In genomic region chr5:3342771-3343565, GRCm38 (mm10) we compare ENCODE assay signal across 8 mouse cellular contexts. TPM values are rescaled to one million over a fixed set of nuclear protein-coding genes. Genes with fewer than 3 reads are reported as not detected.
DNase-seq lines count a peak whose midpoint lies in the region; ATAC-seq and TF ChIP-seq lines count a peak whose summit lies in the region.

No protein-coding gene starts in this region.

- 1% methylated on average over 46 of the region's 46 CpGs for WGBS in forebrain, postnatal 0 days
- WGBS in hindbrain, embryonic 13.5 days: under 1% methylated on average over 46 of the region's 46 CpGs
- under 1% methylated on average over 46 of the region's 46 CpGs for WGBS in limb, embryonic 12.5 days
- under 1% methylated on average over 46 of the region's 46 CpGs for WGBS in midbrain, embryonic 15.5 days

- no peaks in the 10 kb centered on the region for H3K9me3 ChIP-seq in forebrain, postnatal 0 days (ENCODE audit: low read length)
- H3K9me3 ChIP-seq in hindbrain, embryonic 13.5 days: no peaks in the 10 kb centered on the region
- H3K9me3 ChIP-seq in limb, embryonic 12.5 days: no peaks in the 10 kb centered on the region
- no peaks in the 10 kb centered on the region for H3K9me3 ChIP-seq in midbrain, embryonic 15.5 days

- H3K27ac ChIP-seq in brown adipose tissue, adult 24 weeks (replicated peaks; ENCODE audit: low read depth, low read length): peak overlapping the region; percentile 51
- peak overlapping the region; percentile 29; the same call in 1 of the 2 replicates for H3K27ac ChIP-seq in forebrain, postnatal 0 days (ENCODE audit: low read depth, low read length)
- peak overlapping the region; percentile 70 for H3K27ac ChIP-seq in hindbrain, embryonic 13.5 days
- H3K27ac ChIP-seq in limb, embryonic 12.5 days: peak overlapping the region; percentile 87
- H3K27ac ChIP-seq in midbrain, embryonic 15.5 days: peak overlapping the region; percentile 65

- no peaks in the 10 kb centered on the region for H3K36me3 ChIP-seq in forebrain, postnatal 0 days (ENCODE audit: insufficient read depth)
- no peaks in the 10 kb centered on the region for H3K36me3 ChIP-seq in hindbrain, embryonic 13.5 days
- H3K36me3 ChIP-seq in limb, embryonic 12.5 days: no peaks in the 10 kb centered on the region
- H3K36me3 ChIP-seq in midbrain, embryonic 15.5 days (replicated peaks): no peaks in the 10 kb centered on the region

- no peaks in the 10 kb centered on the region for H3K4me1 ChIP-seq in brown adipose tissue, adult 24 weeks (ENCODE audit: control insufficient read depth, insufficient read depth, insufficient read length, low read length)
- H3K4me1 ChIP-seq in forebrain, postnatal 0 days (ENCODE audit: insufficient read depth): no peaks in the 10 kb centered on the region
- peaks cover 32% of the 10 kb centered on the region for H3K4me1 ChIP-seq in hindbrain, embryonic 13.5 days (replicated peaks)
- H3K4me1 ChIP-seq in limb, embryonic 12.5 days (replicated peaks): no peaks in the 10 kb centered on the region
- peaks cover 35% of the 10 kb centered on the region for H3K4me1 ChIP-seq in midbrain, embryonic 15.5 days

- peak overlapping the region; percentile 98 for H3K4me2 ChIP-seq in forebrain, postnatal 0 days (ENCODE audit: low read depth)
- peak overlapping the region; percentile 90 for H3K4me2 ChIP-seq in hindbrain, embryonic 13.5 days
- peak overlapping the region; percentile 96 for H3K4me2 ChIP-seq in limb, embryonic 12.5 days
- peak overlapping the region; percentile 93 for H3K4me2 ChIP-seq in midbrain, embryonic 15.5 days

- peak overlapping the region; percentile 82 for H3K4me3 ChIP-seq in brown adipose tissue, adult 24 weeks (ENCODE audit: insufficient read depth, low read depth, low read length)
- H3K4me3 ChIP-seq in forebrain, postnatal 0 days (ENCODE audit: low read depth, low read length): peak overlapping the region; percentile 53
- peak overlapping the region; percentile 56 for H3K4me3 ChIP-seq in hindbrain, embryonic 13.5 days
- H3K4me3 ChIP-seq in limb, embryonic 12.5 days (replicated peaks): peak overlapping the region; percentile 60
- H3K4me3 ChIP-seq in midbrain, embryonic 15.5 days: peak overlapping the region; percentile 66

- no peaks in the 10 kb centered on the region for H3K27me3 ChIP-seq in forebrain, postnatal 0 days (ENCODE audit: insufficient read depth, low read length)
- H3K27me3 ChIP-seq in hindbrain, embryonic 13.5 days: peaks cover 40% of the 10 kb centered on the region
- no peaks in the 10 kb centered on the region for H3K27me3 ChIP-seq in limb, embryonic 12.5 days
- peaks cover 14% of the 10 kb centered on the region for H3K27me3 ChIP-seq in midbrain, embryonic 15.5 days (replicated peaks)

- peak overlapping the region; percentile 51 for H3K9ac ChIP-seq in forebrain, postnatal 0 days
- peak overlapping the region; percentile 71 for H3K9ac ChIP-seq in hindbrain, embryonic 13.5 days
- H3K9ac ChIP-seq in limb, embryonic 12.5 days (replicated peaks): peak overlapping the region; percentile 72
- 0 out of 2 replicates have a peak overlapping the region, but pooled peaks have one; percentile 7 for H3K9ac ChIP-seq in midbrain, embryonic 15.5 days

- peak; percentile 35 for DNase-seq in ovary, postnatal 14 days (ENCODE audit: low spot score)
- DNase-seq in ovary, postnatal 10 days (ENCODE audit: low spot score): no peak
- peak; percentile 36 for DNase-seq in forebrain, postnatal 0 days
- peak; percentile 37 to 49 for DNase-seq in thymus, adult 18-20 months

- TF ChIP-seq CTCF in forebrain, postnatal 0 days (IDR thresholded peaks at IDR 0.05; ENCODE audit: low read depth): no peak

- ATAC-seq in forebrain, postnatal 0 days: peak; percentile 25; the same call in 1 of the 2 replicates
- ATAC-seq in hindbrain, embryonic 13.5 days (ENCODE audit: low FRiP score): peak; percentile 62
- peak; percentile 76 for ATAC-seq in limb, embryonic 12.5 days (ENCODE audit: insufficient number of reproducible peaks, insufficient read depth, low FRiP score, low TSS enrichment, low read depth)
- ATAC-seq in midbrain, embryonic 15.5 days (replicated peaks): peak; percentile 62

RNA-seq across cellular contexts. Expression of gene Cdk6, which starts 1.7 kb away (rescaled TPM):
- 3.8 and 4.7 TPM in 2 replicates for polyA plus RNA-seq in brown adipose tissue, adult 24 weeks (2012; ENCODE audit: insufficient read depth, insufficient read length, missing spikeins)
- total RNA-seq in forebrain, postnatal 0 days (2014; rRNA removed): 14.3 and 19.8 TPM in 2 replicates
- 4.4 and 9.4 TPM in 2 replicates for polyA plus RNA-seq in forebrain, postnatal 0 days (2015; fragmentation: Nextera tagmentation; extraction: Ambion mirVana)
- 11.8 and 12.3 TPM in 2 replicates for polyA plus RNA-seq in hindbrain, embryonic 13.5 days (2015; fragmentation: Nextera tagmentation; extraction: Ambion mirVana)
- polyA plus RNA-seq in limb, embryonic 12.5 days (2016; fragmentation: Nextera tagmentation; extraction: Ambion mirVana): 29.7 and 32.5 TPM in 2 replicates
- 10.2 and 12.4 TPM in 2 replicates for polyA plus RNA-seq in midbrain, embryonic 15.5 days (2015; fragmentation: Nextera tagmentation; extraction: Ambion mirVana)

Comparison
In these comparisons a context has a peak if more than half of its experiments do, and no peak if none do; other contexts are left out.
1. H3K27ac ChIP-seq: peak in every context shown above with its lines; median percentile 87 in limb, embryonic 12.5 days; 70 in hindbrain, embryonic 13.5 days; 65 in midbrain, embryonic 15.5 days; 51 in brown adipose tissue, adult 24 weeks; 29 in forebrain, postnatal 0 days.
2. ATAC-seq: peak in every context shown above with its lines; median percentile 76 in limb, embryonic 12.5 days; 62 in hindbrain, embryonic 13.5 days; 62 in midbrain, embryonic 15.5 days; 25 in forebrain, postnatal 0 days.
3. H3K9ac ChIP-seq: peak in every context shown above with its lines; median percentile 72 in limb, embryonic 12.5 days; 71 in hindbrain, embryonic 13.5 days; 51 in forebrain, postnatal 0 days; 7 in midbrain, embryonic 15.5 days.